Comparison of ENCODE assay signal across 8 mouse cellular contexts in genomic region chr12:112928401-112929241, GRCm38 (mm10). TPM values are rescaled to one million over a fixed set of nuclear protein-coding genes. Genes with fewer than 3 reads are reported as not detected.
DNase-seq lines count a peak whose midpoint lies in the region; ATAC-seq and TF ChIP-seq lines count a peak whose summit lies in the region.

No protein-coding gene starts in this region.

- H3K9ac ChIP-seq in lung, postnatal 0 days (replicated peaks; ENCODE audit: low read depth): peak overlapping the region; percentile 46

- H3K4me2 ChIP-seq in lung, postnatal 0 days (replicated peaks; ENCODE audit: low read depth, low read length): peak overlapping the region; percentile 91

- no peaks in the 10 kb centered on the region for H3K9me3 ChIP-seq in lung, postnatal 0 days (ENCODE audit: low read length)

- no peak overlapping the region for H3K27ac ChIP-seq in kidney, adult 2 months (ENCODE audit: insufficient read depth, low read depth, low read length)
- H3K27ac ChIP-seq in brown adipose tissue, adult 24 weeks (replicated peaks; ENCODE audit: low read depth, low read length): peak overlapping the region; percentile 38
- H3K27ac ChIP-seq in lung, postnatal 0 days (ENCODE audit: low read length): peak overlapping the region; percentile 71

- no peak for DNase-seq in kidney, adult 2 months
- no peak for DNase-seq in kidney, adult 8-10 months
- peak; percentile 53 to 65 for DNase-seq in layer of hippocampus, postnatal 10 days (ENCODE audit: low spot score in 2 of 2)
- DNase-seq in lung, postnatal 0 days (ENCODE audit: low spot score): peak; percentile 56
- peak; percentile 73 to 83 for DNase-seq in right cerebral cortex, postnatal 10 days (ENCODE audit: low spot score in 2 of 2)

- TF ChIP-seq EP300 in lung, postnatal 0 days (IDR thresholded peaks at IDR 0.05): no peak

- no peaks in the 10 kb centered on the region for H3K4me1 ChIP-seq in kidney, adult 2 months (ENCODE audit: control insufficient read depth, insufficient read depth, low read length)
- H3K4me1 ChIP-seq in brown adipose tissue, adult 24 weeks (ENCODE audit: control insufficient read depth, insufficient read depth, insufficient read length, low read length): peaks cover 7% of the 10 kb centered on the region; the same call in 1 of the 2 replicates
- peaks cover 9% of the 10 kb centered on the region for H3K4me1 ChIP-seq in lung, postnatal 0 days (ENCODE audit: insufficient read depth, low read depth, low read length)

- ATAC-seq in granulocyte monocyte progenitor cell, adult 5-6 weeks (replicated peaks; ENCODE audit: poor library complexity, severe bottlenecking): peak; percentile 24
- peak; percentile 52 for ATAC-seq in lung, postnatal 0 days
- ATAC-seq in inflammation-experienced regulatory T-cells, adult 6 months: no peak

- WGBS in kidney, adult 2 months: 2% methylated on average over 124 of the region's 124 CpGs
- WGBS in lung, postnatal 0 days: 3% methylated on average over 91 of the region's 124 CpGs

- H3K4me3 ChIP-seq in kidney, adult 2 months (ENCODE audit: insufficient read depth, low read depth, low read length): peak overlapping the region; percentile 58
- H3K4me3 ChIP-seq in brown adipose tissue, adult 24 weeks (ENCODE audit: insufficient read depth, low read depth, low read length): peak overlapping the region; percentile 67
- H3K4me3 ChIP-seq in lung, postnatal 0 days (ENCODE audit: low read depth, low read length): peak overlapping the region; percentile 57

- TF ChIP-seq POLR2A in kidney, adult 2 months (IDR thresholded peaks at IDR 0.05; ENCODE audit: low read depth, low read length): no peak

- TF ChIP-seq CTCF in kidney, adult 2 months (conservative IDR thresholded peaks at IDR 0.05; ENCODE audit: insufficient read depth, insufficient read length, low read depth, low read length): no peak
- TF ChIP-seq CTCF in lung, postnatal 0 days (IDR thresholded peaks at IDR 0.05): peak; percentile 21

- no peaks in the 10 kb centered on the region for H3K36me3 ChIP-seq in kidney, adult 2 months (ENCODE audit: control insufficient read depth, insufficient read depth, low read length)
- H3K36me3 ChIP-seq in lung, postnatal 0 days (ENCODE audit: insufficient read depth, low read length): no peaks in the 10 kb centered on the region

- H3K27me3 ChIP-seq in kidney, adult 2 months (replicated peaks; ENCODE audit: control insufficient read depth, insufficient read depth, low read length): peaks cover 2% of the 10 kb centered on the region; the same call in 1 of the 2 replicates
- H3K27me3 ChIP-seq in lung, postnatal 0 days (replicated peaks; ENCODE audit: insufficient read depth, low read length): peaks cover 10% of the 10 kb centered on the region; the same call in 1 of the 2 replicates

RNA-seq across cellular contexts. Expression of gene Jag2, which starts 1.0 kb away (rescaled TPM):
- polyA plus RNA-seq in kidney, adult 2 months (2012; rRNA removed): 10.1 and 10.6 TPM in 2 replicates
- polyA plus RNA-seq in brown adipose tissue, adult 24 weeks (2012; ENCODE audit: insufficient read depth, insufficient read length, missing spikeins): 2.2 and 3.2 TPM in 2 replicates
- total RNA-seq in granulocyte monocyte progenitor cell, adult 5-6 weeks (2014; fragmentation: Nextera tagmentation): 0.95 and 1.0 TPM in 2 replicates
- total RNA-seq in granulocyte monocyte progenitor cell, adult 5-6 weeks (2017): 0.22 and 1.4 TPM in 2 replicates
- total RNA-seq in layer of hippocampus, postnatal 10 days (2021): 10 to 100 TPM; 51.6 to 66.5 TPM
- 6.0 and 7.7 TPM in 2 replicates for polyA plus RNA-seq in lung, postnatal 0 days (2015; fragmentation: Nextera tagmentation; extraction: Ambion mirVana)
- polyA plus RNA-seq in inflammation-experienced regulatory T-cells, adult 6 months (2017; shearing (Covaris generic)): under 1 TPM; 0.39 to 0.59 (median 0.50) TPM

RNA-seq across cellular contexts. Expression of gene Nudt14, which starts 13.3 kb away (rescaled TPM):
- polyA plus RNA-seq in kidney, adult 2 months (2012; rRNA removed): 66.1 and 73.0 TPM in 2 replicates
- 19.4 and 23.6 TPM in 2 replicates for polyA plus RNA-seq in brown adipose tissue, adult 24 weeks (2012; ENCODE audit: insufficient read depth, insufficient read length, missing spikeins)
- 15.9 and 33.3 TPM in 2 replicates for total RNA-seq in granulocyte monocyte progenitor cell, adult 5-6 weeks (2014; fragmentation: Nextera tagmentation)
- 16.6 and 25.4 TPM in 2 replicates for total RNA-seq in granulocyte monocyte progenitor cell, adult 5-6 weeks (2017)
- total RNA-seq in layer of hippocampus, postnatal 10 days (2021): 10 to 100 TPM; 11.6 to 13.8 TPM
- polyA plus RNA-seq in lung, postnatal 0 days (2015; fragmentation: Nextera tagmentation; extraction: Ambion mirVana): 101 TPM in 2 replicates
- 10 to 100 TPM; 33.0 to 42.6 (median 40.7) TPM for polyA plus RNA-seq in inflammation-experienced regulatory T-cells, adult 6 months (2017; shearing (Covaris generic))

RNA-seq across cellular contexts. Expression of gene Btbd6, which starts 47.7 kb away (rescaled TPM):
- 31.8 and 45.2 TPM in 2 replicates for polyA plus RNA-seq in kidney, adult 2 months (2012; rRNA removed)
- polyA plus RNA-seq in brown adipose tissue, adult 24 weeks (2012; ENCODE audit: insufficient read depth, insufficient read length, missing spikeins): 10.1 and 10.9 TPM in 2 replicates
- 2.4 and 10.5 TPM in 2 replicates for total RNA-seq in granulocyte monocyte progenitor cell, adult 5-6 weeks (2014; fragmentation: Nextera tagmentation)
- 3.3 and 6.8 TPM in 2 replicates for total RNA-seq in granulocyte monocyte progenitor cell, adult 5-6 weeks (2017)
- 10 to 100 TPM; 52.1 to 57.5 TPM for total RNA-seq in layer of hippocampus, postnatal 10 days (2021)
- polyA plus RNA-seq in lung, postnatal 0 days (2015; fragmentation: Nextera tagmentation; extraction: Ambion mirVana): 20.2 and 23.4 TPM in 2 replicates
- 1 to 10 TPM; 7.2 to 8.8 (median 7.3) TPM for polyA plus RNA-seq in inflammation-experienced regulatory T-cells, adult 6 months (2017; shearing (Covaris generic))

Comparison
In these comparisons a context has a peak if more than half of its experiments do, and no peak if none do; other contexts are left out.
1. DNase-seq: peak in layer of hippocampus, postnatal 10 days (2 of 2), lung, postnatal 0 days (single experiment) and right cerebral cortex, postnatal 10 days (2 of 2); none in kidney, adult 2 months (single experiment) and kidney, adult 8-10 months (0 of 2).
2. Peak in every context shown above with its lines, with median percentiles within 50 percentile points of each other: H3K4me3 ChIP-seq.